Mouse (Mus musculus) forebrain, embryonic 10.5 days (tissue): ENCODE data around the gene Bcl3. TPM values are rescaled to one million over a fixed set of nuclear protein-coding genes. Genes with fewer than 3 reads are reported as not detected.

Experiments
- DNase-seq: peaks from one replicate; pipeline ENCODE4 v3.0.0-alpha.2; 2017; ENCODE audit warnings: low spot score; ENCODE audit errors: extremely low spot score
- H3K27ac ChIP-seq: fragments of 300-500 bp; sonication (generic); 2 replicates; pipeline ENCODE4 v1.5.1; 2016; ENCODE audit warnings: mild to moderate bottlenecking
- H3K27me3 ChIP-seq: fragments of 300-500 bp; sonication (generic); 2 replicates; pipeline ENCODE4 v1.6.1; 2016; ENCODE audit warnings: mild to moderate bottlenecking; ENCODE audit not compliant: poor library complexity, severe bottlenecking
- H3K36me3 ChIP-seq: fragments of 300-500 bp; sonication (generic); replicated peaks from 2 replicates; pipeline ENCODE4 v1.6.1; 2016; ENCODE audit warnings: mild to moderate bottlenecking, moderate library complexity
- H3K4me1 ChIP-seq: fragments of 300-500 bp; sonication (generic); 2 replicates; pipeline ENCODE4 v1.6.1; 2016
- H3K4me3 ChIP-seq: fragments of 300-500 bp; sonication (generic); 2 replicates; pipeline ENCODE4 v1.5.1; 2016; ENCODE audit warnings: mild to moderate bottlenecking, moderate library complexity
- H3K9me3 ChIP-seq: fragments of 300-500 bp; sonication (generic); 2 replicates; pipeline ENCODE4 v1.6.1; 2016; ENCODE audit warnings: mild to moderate bottlenecking, moderate library complexity
- WGBS: fragments of 180-500 bp; shearing (Covaris S2); methylation state at CpG from one replicate; pipeline ENCODE4 v1.1.7; 2016; 5-methylcytosine and 5-hydroxymethylcytosine counted together
- polyA plus RNA-seq: library from polyadenylated mRNA; unstranded; fragments of >200 nt; fragmentation: Nextera tagmentation; extraction: Ambion mirVana; gene quantifications from 2 replicates; pipeline ENCODE4 v1.2.1, GENCODE M21; 2016

Bcl3 gene
- 0.91 and 1.4 TPM in 2 replicates for polyA plus RNA-seq

GRCm38 (mm10) chr7:19822604-19823058 lies at the start of gene Bcl3:
Gene Bcl3 (minus strand): TSS chr7:19822770.
- peaks cover 75% of the 10 kb centered on the region for H3K27me3 ChIP-seq
- H3K9me3 ChIP-seq = peaks cover 6% of the 10 kb centered on the region; the same call in 1 of the 2 replicates
- H3K4me3 ChIP-seq = peak within 1 kb of the TSS; percentile 54
- WGBS = 2% methylated on average over 41 of the region's 42 CpGs
- no peak for DNase-seq
- no peaks in the 10 kb centered on the region for H3K36me3 ChIP-seq
- H3K27ac ChIP-seq = peak within 1 kb of the TSS; percentile 74
- H3K4me1 ChIP-seq = peaks cover 34% of the 10 kb centered on the region

- no peak overlapping the region for H3K4me3 ChIP-seq
- 50% methylated on average over 5 of the region's 5 CpGs for WGBS
- no peak for DNase-seq
- no peak overlapping the region for H3K27ac ChIP-seq
- H3K4me1 ChIP-seq = no peaks in the 10 kb centered on the region
- H3K36me3 ChIP-seq = no peaks in the 10 kb centered on the region
- no peaks in the 10 kb centered on the region for H3K27me3 ChIP-seq
- H3K9me3 ChIP-seq = peaks cover 8% of the 10 kb centered on the region; the same call in 1 of the 2 replicates
These were observed 49.5 kb upstream of the Bcl3 start for GRCm38 (mm10) chr7:19871943-19872601.

- H3K36me3 ChIP-seq = no peaks in the 10 kb centered on the region
- no peak for DNase-seq
- peaks cover 12% of the 10 kb centered on the region for H3K9me3 ChIP-seq
- no peak overlapping the region for H3K27ac ChIP-seq
- no peaks in the 10 kb centered on the region for H3K4me1 ChIP-seq
- no peaks in the 10 kb centered on the region for H3K27me3 ChIP-seq
- WGBS = 67% methylated on average over 10 of the region's 10 CpGs
- no peak overlapping the region for H3K4me3 ChIP-seq
These were observed 48.6 kb upstream of the Bcl3 start for GRCm38 (mm10) chr7:19871137-19871621.

GRCm38 (mm10) chr7:19867751-19868399 lies 45.3 kb upstream of the Bcl3 start:
- no peak overlapping the region for H3K4me3 ChIP-seq
- H3K4me1 ChIP-seq = no peaks in the 10 kb centered on the region
- DNase-seq = no peak
- no peak overlapping the region for H3K27ac ChIP-seq
- H3K9me3 ChIP-seq = peaks cover 7% of the 10 kb centered on the region
- 90% methylated on average over 16 of the region's 16 CpGs for WGBS
- no peaks in the 10 kb centered on the region for H3K27me3 ChIP-seq
- H3K36me3 ChIP-seq = no peaks in the 10 kb centered on the region

GRCm38 (mm10) chr7:19866490-19866889 lies 43.9 kb upstream of the Bcl3 start:
- Histone ChIP-seq H3K36me3 (no peaks in the 10 kb centered on the region), H3K4me1 (no peaks in the 10 kb centered on the region), H3K9me3 (peaks cover 7% of the 10 kb centered on the region), H3K27ac (no peak overlapping the region), H3K27me3 (no peaks in the 10 kb centered on the region), H3K4me3 (no peak overlapping the region)
- DNase-seq = no peak
- WGBS = 90% methylated on average over 6 of the region's 6 CpGs

- no peak overlapping the region for H3K4me3 ChIP-seq
- no peak overlapping the region for H3K27ac ChIP-seq
- H3K27me3 ChIP-seq = no peaks in the 10 kb centered on the region
- DNase-seq = no peak
- H3K4me1 ChIP-seq = no peaks in the 10 kb centered on the region
- peaks cover 12% of the 10 kb centered on the region for H3K9me3 ChIP-seq
- WGBS = 84% methylated on average over 8 of the region's 8 CpGs
- H3K36me3 ChIP-seq = no peaks in the 10 kb centered on the region
These were observed 42.9 kb upstream of the Bcl3 start for GRCm38 (mm10) chr7:19865246-19866036.

- 29% methylated on average over 2 of the region's 2 CpGs for WGBS
- Histone ChIP-seq H3K4me1 (no peaks in the 10 kb centered on the region), H3K4me3 (no peak overlapping the region), H3K36me3 (no peaks in the 10 kb centered on the region), H3K27ac (no peak overlapping the region), H3K27me3 (no peaks in the 10 kb centered on the region), H3K9me3 (peaks cover 12% of the 10 kb centered on the region)
- DNase-seq = no peak
These were observed 41.7 kb upstream of the Bcl3 start for GRCm38 (mm10) chr7:19864241-19864640.

GRCm38 (mm10) chr7:19861199-19861598 lies 38.6 kb upstream of the Bcl3 start, which contains the start of gene Ceacam16:
Gene Ceacam16 (minus strand): TSS chr7:19861299.
- peaks cover 15% of the 10 kb centered on the region for H3K9me3 ChIP-seq
- 82% methylated on average over 9 of the region's 9 CpGs for whole genome bisulfite sequencing
- no peak for DNase-seq

GRCm38 (mm10) chr7:19859740-19860139 lies 37.2 kb upstream of the Bcl3 start:
- no peak for DNase-seq

More at GRCm38 (mm10) chr7:19861199-19861598, 38.6 kb upstream of the Bcl3 start, which contains the start of gene Ceacam16:
- H3K36me3 ChIP-seq = no peaks in the 10 kb centered on the region
- no peaks in the 10 kb centered on the region for H3K4me1 ChIP-seq
- no peak within 1 kb of the TSS for H3K4me3 ChIP-seq
- H3K27ac ChIP-seq = no peak within 1 kb of the TSS
- 0 out of 2 replicates have a peak, but pooled peaks cover 4% of the 10 kb centered on the region for H3K27me3 ChIP-seq

GRCm38 (mm10) chr7:19856283-19856682 lies 33.7 kb upstream of the Bcl3 start:
- peaks cover 7% of the 10 kb centered on the region for H3K4me1 ChIP-seq
- no peak for DNase-seq
- H3K36me3 ChIP-seq = no peaks in the 10 kb centered on the region
- 85% methylated on average over 6 of the region's 6 CpGs for WGBS
- no peak overlapping the region for H3K27ac ChIP-seq
- H3K4me3 ChIP-seq = no peak overlapping the region
- peaks cover 29% of the 10 kb centered on the region for H3K27me3 ChIP-seq
- H3K9me3 ChIP-seq = peaks cover 15% of the 10 kb centered on the region; the same call in 1 of the 2 replicates

More at GRCm38 (mm10) chr7:19859740-19860139, 37.2 kb upstream of the Bcl3 start:
- Histone ChIP-seq H3K4me3 (no peak overlapping the region), H3K27me3 (0 out of 2 replicates have a peak, but pooled peaks cover 4% of the 10 kb centered on the region), H3K36me3 (no peaks in the 10 kb centered on the region), H3K4me1 (no peaks in the 10 kb centered on the region), H3K9me3 (peaks cover 15% of the 10 kb centered on the region), H3K27ac (no peak overlapping the region)
- WGBS = 80% methylated on average over 10 of the region's 10 CpGs

GRCm38 (mm10) chr7:19855663-19856062 lies 33.1 kb upstream of the Bcl3 start:
- Histone ChIP-seq H3K36me3 (no peaks in the 10 kb centered on the region), H3K27ac (no peak overlapping the region), H3K27me3 (peaks cover 35% of the 10 kb centered on the region), H3K4me1 (peaks cover 7% of the 10 kb centered on the region), H3K4me3 (no peak overlapping the region), H3K9me3 (peaks cover 10% of the 10 kb centered on the region; the same call in 1 of the 2 replicates)
- 85% methylated on average over 5 of the region's 5 CpGs for WGBS
- DNase-seq = no peak

GRCm38 (mm10) chr7:19853526-19853925 lies 31.0 kb upstream of the Bcl3 start:
- peaks cover 7% of the 10 kb centered on the region for H3K4me1 ChIP-seq
- H3K4me3 ChIP-seq = no peak overlapping the region
- H3K27me3 ChIP-seq = peaks cover 43% of the 10 kb centered on the region
- no peak for DNase-seq
- WGBS = 89% methylated on average over 20 of the region's 20 CpGs
- peaks cover 10% of the 10 kb centered on the region; the same call in 1 of the 2 replicates for H3K9me3 ChIP-seq
- H3K27ac ChIP-seq = no peak overlapping the region
- H3K36me3 ChIP-seq = no peaks in the 10 kb centered on the region
